In genomic region chr15:84922884-84923507, GRCm38 (mm10) we compare ENCODE assay signal across 8 mouse cellular contexts. TPM values are rescaled to one million over a fixed set of nuclear protein-coding genes. Genes with fewer than 3 reads are reported as not detected.
A peak's percentile ranks its signal among the peaks of the same experiment; 100 is the strongest.
DNase-seq lines count a peak whose midpoint lies in the region; ATAC-seq lines count a peak whose summit lies in the region.

TSS of gene Nup50 (plus strand) at chr15:84923411.

- no peaks in the 10 kb centered on the region for H3K9me3 ChIP-seq in hindbrain, embryonic 12.5 days (replicated peaks)

- H3K27me3 ChIP-seq in hindbrain, embryonic 12.5 days, result no peaks in the 10 kb centered on the region

- peak; percentile 93 for ATAC-seq in hindbrain, embryonic 12.5 days (ENCODE audit: low FRiP score)

- H3K4me2 ChIP-seq in hindbrain, embryonic 12.5 days (replicated peaks), result peak within 1 kb of the TSS; percentile 90

- peak within 1 kb of the TSS; percentile 96 for H3K27ac ChIP-seq in hindbrain, embryonic 12.5 days

- peak within 1 kb of the TSS; percentile 94 for H3K9ac ChIP-seq in hindbrain, embryonic 12.5 days

- H3K4me1 ChIP-seq in hindbrain, embryonic 12.5 days, result peaks cover 31% of the 10 kb centered on the region

- peaks cover 8% of the 10 kb centered on the region for H3K36me3 ChIP-seq in hindbrain, embryonic 12.5 days

- WGBS in hindbrain, embryonic 12.5 days, result under 1% methylated on average over 60 of the region's 60 CpGs

- H3K4me3 ChIP-seq in hindbrain, embryonic 12.5 days, result peak within 1 kb of the TSS; percentile 93

- peak; percentile 100 for DNase-seq in NIH3T3 (ENCODE audit: low read depth)
- peak; percentile 100 for DNase-seq in cerebellum, postnatal 10 days
- peak; percentile 99 to 100 for DNase-seq in frontal cortex, postnatal 10 days (ENCODE audit: low spot score in 2 of 2)
- peak; percentile 100 for DNase-seq in layer of hippocampus, postnatal 14 days (ENCODE audit: low spot score in 2 of 2)
- DNase-seq in lung, postnatal 14 days, result peak; percentile 100
- DNase-seq in retina, adult 2 months (ENCODE audit: low read depth, low spot score), result peak; percentile 99
- peak; percentile 98 for DNase-seq in thymus, postnatal 36 days

RNA-seq across cellular contexts. Expression of gene Nup50, which starts in this region (rescaled TPM):
- 56.4 and 58.0 TPM in 2 replicates for polyA plus RNA-seq in hindbrain, embryonic 12.5 days (2016; fragmentation: Nextera tagmentation; extraction: Ambion mirVana)
- 10 to 100 TPM; 30.6 to 32.8 TPM for total RNA-seq in layer of hippocampus, postnatal 14 days (2021)

Comparison
In these comparisons a context has a peak if more than half of its experiments do, and no peak if none do; other contexts are left out.
1. Peak in every context shown above with its lines: DNase-seq, ATAC-seq, H3K4me3 ChIP-seq and H3K27ac ChIP-seq.